Mouse (Mus musculus): ENCODE results near the gene Sulf2.

DNA sequence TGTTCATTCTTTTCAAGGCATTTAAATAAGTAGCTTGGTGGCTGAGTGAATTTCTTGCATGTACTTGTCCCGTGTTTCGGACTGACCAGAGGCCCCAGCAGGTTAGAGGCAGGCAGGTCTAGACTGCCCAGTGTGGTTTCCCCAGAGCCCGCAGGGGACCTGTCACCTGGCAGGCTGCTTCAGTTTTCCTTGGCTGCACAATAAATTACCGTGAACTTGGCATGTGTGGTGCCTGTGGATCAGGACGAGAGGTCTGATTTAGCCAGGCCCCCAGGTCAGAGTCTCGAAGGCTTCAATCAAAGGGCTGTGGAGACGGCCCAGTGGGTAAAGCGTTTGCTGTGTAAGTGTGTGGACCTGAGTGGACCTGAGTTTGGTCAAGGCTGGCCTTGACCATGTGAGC lies 35.4 kb upstream of the Sulf2 start:
- TF ChIP-seq CTCF (IDR thresholded peaks at IDR 0.05; ENCODE audit: low read depth), result no peak
- no peak for TF ChIP-seq EP300 (IDR thresholded peaks at IDR 0.05; ENCODE audit: low read depth)
